Mouse (Mus musculus) v-Abl transformed pro-B cells (cell line): ENCODE measurements around the gene Iqcf5.
"Not testable (repeated sequence)": the region's sequence is repeated elsewhere in the genome, so short reads cannot be mapped to it uniquely, and the experiment has no call there.

Experiments used
- in situ Hi-C, 2 experiments: fragments of 400-800 bp; cut with MboI; formaldehyde crosslinking; loops; one replicate each; pipeline ENCODE4 v1.15.1; 2025; ENCODE audit not compliant: unreplicated experiment in 2 of 2

The Iqcf5 gene

DNA sequence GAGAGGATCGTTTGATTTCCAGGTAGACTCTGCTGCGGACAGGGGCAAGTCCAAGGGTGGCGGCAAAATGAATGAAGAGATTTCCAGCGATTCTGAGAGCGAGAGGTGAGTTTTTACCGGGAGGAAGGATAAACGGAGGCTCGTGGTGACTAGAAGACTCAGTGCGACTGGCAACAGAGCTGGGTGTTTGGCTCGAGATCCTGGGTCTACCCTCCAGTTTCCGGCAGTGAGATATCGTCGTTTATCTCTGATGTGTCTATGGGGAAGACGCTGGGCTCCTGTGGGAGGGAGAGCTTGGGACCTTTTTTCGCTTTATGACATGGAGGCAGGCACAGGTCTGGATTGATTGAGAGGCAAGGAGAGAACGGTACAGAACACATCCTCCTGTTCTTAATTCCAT is 36.7 kb upstream of the Iqcf5 start:
- in situ Hi-C loops: loop anchor here (5.0 to 10.0 kb wide), 2 partner anchors 53 to 260 kb away; partner anchors contain the start of gene Rpl29 (in 1 of the 2)

DNA sequence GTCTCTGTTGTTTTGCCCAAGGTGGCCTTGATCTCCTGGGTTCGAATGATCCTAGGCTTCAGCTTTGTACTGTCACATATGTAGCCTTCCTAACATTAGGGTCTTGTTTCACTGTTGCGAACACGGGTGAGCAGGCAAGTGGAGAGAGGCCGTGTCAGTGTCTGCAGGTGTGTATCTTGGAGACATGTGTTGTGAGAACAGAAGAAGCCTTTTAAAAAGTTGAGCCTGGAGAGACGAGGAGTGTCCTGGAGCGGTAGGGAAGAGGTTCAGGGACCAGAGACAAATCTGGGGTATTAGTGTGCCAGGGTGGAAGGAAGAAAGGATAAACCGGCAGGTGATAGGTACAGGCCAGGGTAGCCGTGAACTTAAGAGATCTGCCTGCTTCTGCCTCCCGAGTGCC is 36.3 kb upstream of the Iqcf5 start:
- in situ Hi-C loops: loop anchor here (5.0 to 10.0 kb wide), 2 partner anchors 53 to 261 kb away; partner anchors contain the start of gene Rpl29 (in 1 of the 2)

DNA sequence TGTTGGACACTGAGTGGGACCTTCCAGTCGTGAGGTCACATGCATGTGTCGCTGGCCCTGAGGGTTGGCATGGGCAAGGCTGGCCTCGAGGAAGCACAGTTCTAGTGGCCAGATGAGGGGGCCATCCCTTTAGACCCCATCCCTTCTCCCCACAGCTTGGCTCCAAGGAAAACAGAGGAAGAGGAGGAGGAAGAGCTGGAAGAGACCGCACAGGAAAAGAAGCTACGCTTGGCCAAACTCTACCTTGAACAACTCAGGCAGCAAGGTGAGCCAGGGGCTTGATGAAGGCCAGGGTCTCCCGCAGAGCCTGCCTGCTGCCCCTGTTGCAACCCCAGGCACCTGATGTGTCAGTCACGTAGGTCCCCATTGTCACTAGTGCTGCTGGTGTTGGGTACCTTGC is 33.8 kb upstream of the Iqcf5 start:
- in situ Hi-C loops: no loop called here

GRCm38 (mm10) chr9:106481075-106481474 is 33.3 kb upstream of the Iqcf5 start:
- in situ Hi-C loops: no loop called here

DNA sequence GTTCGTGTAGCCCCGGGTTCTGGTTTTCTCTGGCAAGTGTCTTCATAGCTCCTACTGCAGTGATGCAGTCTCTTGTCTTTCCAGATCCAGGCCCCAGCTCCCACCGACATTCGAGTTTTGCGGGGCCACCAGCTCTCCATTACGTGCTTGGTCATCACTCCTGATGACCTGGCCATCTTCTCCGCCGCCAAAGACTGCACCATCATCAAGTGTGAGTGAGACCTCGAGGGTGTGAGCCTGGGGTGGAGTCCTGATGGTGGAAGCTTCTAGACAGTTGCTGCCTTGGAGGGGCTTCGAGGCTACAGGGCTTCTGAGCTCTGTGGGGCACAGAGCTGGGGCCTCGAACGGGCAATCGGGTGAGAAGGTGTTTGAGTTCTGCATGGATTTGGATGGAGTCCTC is 32.7 kb upstream of the Iqcf5 start:
- in situ Hi-C loops: no loop called here

- in situ Hi-C loops: no loop called here
Observed at GRCm38 (mm10) chr9:106482578-106483115, 31.7 kb upstream of the Iqcf5 start.

DNA sequence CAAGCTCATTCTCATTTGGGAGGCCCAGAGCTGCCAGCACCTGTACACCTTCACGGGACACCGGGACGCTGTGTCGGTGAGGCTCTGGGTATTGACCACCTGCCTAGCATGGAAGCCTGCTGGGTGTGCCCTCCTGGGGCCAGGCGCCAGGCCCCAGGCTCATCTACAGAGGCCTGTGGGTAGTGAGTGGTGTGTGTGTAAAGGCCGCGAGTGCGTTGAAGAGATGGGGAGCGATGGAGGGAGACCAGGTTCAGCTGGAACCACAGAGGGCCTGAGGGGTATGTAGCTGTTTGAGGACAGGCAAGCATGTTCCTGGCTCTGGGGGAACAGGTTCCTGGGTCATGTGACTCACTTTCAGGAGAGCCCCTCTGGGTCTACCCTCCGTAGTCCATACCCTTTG is 31.2 kb upstream of the Iqcf5 start:
- in situ Hi-C loops: no loop called here

DNA sequence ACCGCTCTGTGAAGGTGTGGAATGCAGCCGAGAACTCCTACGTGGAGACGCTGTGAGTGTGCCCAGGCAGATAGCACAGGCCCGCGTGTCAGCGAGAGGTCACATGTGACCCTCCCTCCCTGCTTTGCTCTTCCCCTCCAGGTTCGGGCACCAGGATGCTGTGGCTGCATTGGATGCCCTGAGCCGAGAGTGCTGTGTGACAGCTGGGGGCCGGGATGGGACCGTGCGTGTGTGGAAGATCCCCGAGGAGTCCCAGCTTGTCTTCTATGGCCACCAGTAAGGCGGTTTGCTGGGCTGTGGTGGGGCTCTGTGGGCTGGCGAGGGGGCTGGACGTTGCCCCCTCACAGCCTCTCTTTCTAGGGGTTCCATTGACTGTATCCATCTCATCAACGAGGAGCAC is 30.8 kb upstream of the Iqcf5 start:
- in situ Hi-C loops: no loop called here

DNA sequence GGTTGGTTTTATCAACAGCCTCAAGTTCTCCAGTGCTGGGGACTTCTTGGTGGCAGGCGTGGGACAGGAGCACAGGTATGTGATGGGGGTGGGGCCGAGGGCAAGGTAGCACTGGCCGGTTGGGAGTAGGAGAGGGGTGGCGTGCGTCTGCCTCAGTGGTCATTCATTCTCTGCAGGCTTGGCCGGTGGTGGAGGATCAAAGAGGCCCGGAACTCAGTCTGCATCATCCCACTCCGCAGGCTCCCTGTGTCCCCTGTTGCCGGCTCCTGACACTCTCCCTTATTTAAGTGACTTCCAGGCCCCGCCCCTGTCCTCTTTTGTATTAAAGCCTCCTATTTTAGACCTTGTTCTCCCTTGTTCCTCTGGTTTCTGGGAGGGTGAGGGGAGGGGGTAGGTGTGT is 29.3 kb upstream of the Iqcf5 start:
- in situ Hi-C loops: no loop called here

GRCm38 (mm10) chr9:106487602-106488001 is 26.8 kb upstream of the Iqcf5 start:
- in situ Hi-C loops: not testable (repeated sequence)

GRCm38 (mm10) chr9:106499667-106500066 is 14.7 kb upstream of the Iqcf5 start, which contains the start of gene Iqcf1:
Gene Iqcf1 (plus strand): TSS chr9:106499967.
- in situ Hi-C loops: no loop called here

- in situ Hi-C loops: no loop called here
Observed at GRCm38 (mm10) chr9:106501846-106502245, 12.5 kb upstream of the Iqcf5 start.

GRCm38 (mm10) chr9:106504246-106504645 is 10.1 kb upstream of the Iqcf5 start:
- in situ Hi-C loops: no loop called here

GRCm38 (mm10) chr9:106509356-106509755 is 5.0 kb upstream of the Iqcf5 start:
- in situ Hi-C loops: no loop called here

DNA sequence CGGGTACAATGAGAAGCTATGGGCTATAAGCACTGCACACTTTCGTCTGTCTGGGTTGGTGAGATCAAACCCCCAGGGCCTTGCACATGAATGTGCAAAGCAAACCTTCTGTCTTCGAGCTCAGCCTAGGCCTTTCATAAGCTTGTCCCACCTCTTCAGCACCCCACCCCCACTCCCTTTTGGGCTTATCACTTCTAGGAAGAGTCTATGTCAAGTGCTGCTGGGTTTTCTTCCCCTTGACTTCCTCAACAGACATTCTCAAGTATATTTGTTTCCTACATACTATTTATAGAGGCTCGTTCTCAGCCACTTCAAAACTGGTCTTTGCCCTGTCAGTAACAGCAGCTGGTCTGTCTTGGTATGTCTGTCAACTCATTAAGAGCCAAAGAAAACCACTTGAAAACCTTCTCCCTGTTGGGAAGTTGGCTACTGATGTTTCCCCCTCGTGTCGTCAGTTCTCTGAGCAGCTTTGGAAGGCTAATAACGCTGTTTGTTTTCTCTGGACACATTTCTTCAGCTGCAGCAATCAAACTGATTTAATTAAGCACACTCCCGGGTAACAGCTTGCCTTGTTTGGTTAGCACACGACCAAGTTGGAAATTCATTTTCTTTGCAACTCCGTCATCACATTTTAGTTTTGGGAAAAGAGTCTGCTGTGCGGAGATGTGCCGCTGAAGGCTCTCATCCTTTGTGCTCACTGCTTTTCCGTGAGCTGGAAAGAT is 1.5 kb upstream of the Iqcf5 start:
- in situ Hi-C loops: no loop called here

DNA sequence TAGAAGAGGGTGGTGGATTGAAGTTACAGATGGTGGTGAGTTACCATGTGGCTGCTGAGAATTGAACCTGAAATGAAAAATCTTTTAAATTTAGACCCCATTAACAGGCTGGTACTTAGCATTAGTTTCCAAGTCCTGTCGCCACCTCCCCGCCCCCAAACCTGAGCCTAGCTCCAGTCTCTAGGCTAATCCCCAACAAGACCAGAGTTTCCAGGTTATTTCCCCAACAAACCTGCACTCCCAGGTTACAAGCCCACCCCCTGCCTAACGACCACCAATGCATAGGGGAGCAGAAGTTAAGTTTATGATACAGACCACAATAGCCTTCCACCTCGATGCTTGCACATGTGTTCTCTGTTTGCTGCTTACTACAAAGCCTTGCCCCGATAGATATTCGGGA is 807 bp upstream of the Iqcf5 start:
- in situ Hi-C loops: no loop called here

GRCm38 (mm10) chr9:106519433-106519832 is 5.1 kb downstream of the Iqcf5 start:
- in situ Hi-C loops: no loop called here

- in situ Hi-C loops: loop anchor here in 1 of 2 experiments (10.0 kb wide), 1 partner anchor 395 kb away; no protein-coding TSS in a partner anchor
Observed at GRCm38 (mm10) chr9:106519909-106520308, 5.5 kb downstream of the Iqcf5 start.

- in situ Hi-C loops: loop anchor here in 1 of 2 experiments (25.0 kb wide), 1 partner anchor 380 kb away; no protein-coding TSS in a partner anchor
Observed at GRCm38 (mm10) chr9:106531833-106532232, 17.5 kb downstream of the Iqcf5 start.

GRCm38 (mm10) chr9:106534296-106534695 is 19.9 kb downstream of the Iqcf5 start:
- in situ Hi-C loops: loop anchor here in 1 of 2 experiments (25.0 kb wide), 1 partner anchor 378 kb away; no protein-coding TSS in a partner anchor

DNA sequence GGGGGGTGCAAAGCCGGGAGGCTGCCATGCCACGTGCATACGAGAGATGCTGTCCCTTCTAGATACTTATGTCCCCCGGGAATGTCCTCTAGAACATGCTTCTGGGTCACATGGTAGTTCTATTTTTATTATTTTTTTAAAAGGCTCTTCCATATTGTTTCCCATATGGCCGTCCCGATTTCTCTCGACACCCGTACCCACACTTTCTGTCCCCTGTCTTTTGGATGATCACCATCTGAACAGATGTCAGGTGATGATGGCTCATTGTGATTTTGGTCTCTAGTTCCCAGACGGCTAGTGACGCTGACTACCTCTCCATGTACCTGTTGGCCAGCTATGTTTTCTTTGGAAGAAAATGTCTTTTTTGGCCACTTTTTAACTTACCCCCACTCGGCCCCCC is 20.6 kb downstream of the Iqcf5 start:
- in situ Hi-C loops: loop anchor here in 1 of 2 experiments (25.0 kb wide), 1 partner anchor 377 kb away; no protein-coding TSS in a partner anchor

- in situ Hi-C loops: no loop called here
Observed at GRCm38 (mm10) chr9:106561531-106561930, 47.2 kb downstream of the Iqcf5 start, which contains the start of gene Iqcf3. Gene Iqcf3 (minus strand): TSS chr9:106561631.
